ENCODE assay signal across 8 mouse cellular contexts in genomic region chrX:8095546-8095945, GRCm38 (mm10). TPM values are rescaled to one million over a fixed set of nuclear protein-coding genes. Genes with fewer than 3 reads are reported as not detected.
DNase-seq lines count a peak whose midpoint lies in the region; ATAC-seq and TF ChIP-seq lines count a peak whose summit lies in the region.

No protein-coding gene starts in this region.

- H3K27me3 ChIP-seq in heart, embryonic 11.5 days (ENCODE audit: control insufficient read depth, insufficient read depth, low read length): no peaks in the 10 kb centered on the region
- no peaks in the 10 kb centered on the region for H3K27me3 ChIP-seq in E14TG2a.4 (ENCODE audit: insufficient read depth, low read length)
- H3K27me3 ChIP-seq in forebrain, embryonic 16.5 days (replicated peaks; ENCODE audit: control insufficient read depth, insufficient read depth, low read length): no peaks in the 10 kb centered on the region
- H3K27me3 ChIP-seq in liver, embryonic 16.5 days (ENCODE audit: control insufficient read depth, insufficient read depth, low read depth, low read length): no peaks in the 10 kb centered on the region

- ATAC-seq in heart, embryonic 11.5 days (replicated peaks; ENCODE audit: insufficient number of reproducible peaks, low FRiP score, low TSS enrichment): no peak
- ATAC-seq in forebrain, embryonic 16.5 days: no peak
- no peak for ATAC-seq in liver, embryonic 16.5 days (ENCODE audit: low read depth)
- ATAC-seq in megakaryocyte progenitor cell, adult 5-6 weeks (replicated peaks; ENCODE audit: poor library complexity): no peak

- H3K27ac ChIP-seq in heart, embryonic 11.5 days (ENCODE audit: low read depth, low read length): no peak overlapping the region
- H3K27ac ChIP-seq in forebrain, embryonic 16.5 days (ENCODE audit: low read length): no peak overlapping the region
- no peak overlapping the region for H3K27ac ChIP-seq in liver, embryonic 16.5 days (ENCODE audit: low read length)

- H3K4me1 ChIP-seq in heart, embryonic 11.5 days (ENCODE audit: control insufficient read depth, insufficient read depth, low read length): no peaks in the 10 kb centered on the region
- H3K4me1 ChIP-seq in E14TG2a.4 (replicated peaks; ENCODE audit: low read depth, low read length): peaks cover 2% of the 10 kb centered on the region
- peaks cover 3% of the 10 kb centered on the region; the same call in 1 of the 2 replicates for H3K4me1 ChIP-seq in forebrain, embryonic 16.5 days (replicated peaks; ENCODE audit: control insufficient read depth, insufficient read depth, low read length)
- peaks cover 9% of the 10 kb centered on the region for H3K4me1 ChIP-seq in liver, embryonic 16.5 days (ENCODE audit: control insufficient read depth, low read depth, low read length)

- peak overlapping the region; percentile 33; the same call in 1 of the 2 replicates for H3K4me3 ChIP-seq in heart, embryonic 11.5 days (ENCODE audit: low read depth, low read length)
- peak overlapping the region; percentile 68 for H3K4me3 ChIP-seq in E14TG2a.4 (replicated peaks; ENCODE audit: low read length)
- no peak overlapping the region for H3K4me3 ChIP-seq in forebrain, embryonic 16.5 days (replicated peaks; ENCODE audit: low read length)
- H3K4me3 ChIP-seq in liver, embryonic 16.5 days (ENCODE audit: low read depth, low read length): peak overlapping the region; percentile 48

- WGBS in heart, embryonic 11.5 days (ENCODE audit: insufficient replicate concordance): 72% methylated on average over 10 of the region's 10 CpGs
- WGBS in forebrain, embryonic 16.5 days: 85% methylated on average over 10 of the region's 10 CpGs
- 57% methylated on average over 10 of the region's 10 CpGs for WGBS in liver, embryonic 16.5 days (ENCODE audit: insufficient replicate concordance)

- DNase-seq in heart, adult 9 months (ENCODE audit: low spot score in 2 of 2): no peak
- no peak for DNase-seq in thymus, postnatal 36 days
- no peak for DNase-seq in adrenal gland, postnatal 4 days (ENCODE audit: low spot score in 2 of 2)

- no peak overlapping the region for H3K9ac ChIP-seq in heart, embryonic 11.5 days (ENCODE audit: low read depth, low read length)
- H3K9ac ChIP-seq in forebrain, embryonic 16.5 days (replicated peaks; ENCODE audit: low read depth, low read length): no peak overlapping the region
- no peak overlapping the region for H3K9ac ChIP-seq in liver, embryonic 16.5 days (ENCODE audit: low read depth, low read length)

- TF ChIP-seq CTCF in E14TG2a.4 (conservative IDR thresholded peaks at IDR 0.05; ENCODE audit: low read length): no peak

- H3K36me3 ChIP-seq in heart, embryonic 11.5 days (ENCODE audit: control insufficient read depth, insufficient read depth, low read length): no peaks in the 10 kb centered on the region
- H3K36me3 ChIP-seq in E14TG2a.4 (ENCODE audit: insufficient read depth, low read length): no peaks in the 10 kb centered on the region
- no peaks in the 10 kb centered on the region for H3K36me3 ChIP-seq in forebrain, embryonic 16.5 days (ENCODE audit: control insufficient read depth, insufficient read depth)
- H3K36me3 ChIP-seq in liver, embryonic 16.5 days (ENCODE audit: control insufficient read depth, insufficient read depth): no peaks in the 10 kb centered on the region

- H3K9me3 ChIP-seq in heart, embryonic 11.5 days (replicated peaks; ENCODE audit: control insufficient read depth, low read length): no peaks in the 10 kb centered on the region
- no peaks in the 10 kb centered on the region for H3K9me3 ChIP-seq in E14TG2a.4 (ENCODE audit: low read length)
- no peaks in the 10 kb centered on the region for H3K9me3 ChIP-seq in forebrain, embryonic 16.5 days (ENCODE audit: control insufficient read depth, low read length)
- no peaks in the 10 kb centered on the region for H3K9me3 ChIP-seq in liver, embryonic 16.5 days (replicated peaks; ENCODE audit: control insufficient read depth, low read length)

- H3K4me2 ChIP-seq in heart, embryonic 11.5 days: peak overlapping the region; percentile 56
- H3K4me2 ChIP-seq in forebrain, embryonic 16.5 days (ENCODE audit: low read length): peak overlapping the region; percentile 44
- peak overlapping the region; percentile 55 for H3K4me2 ChIP-seq in liver, embryonic 16.5 days (ENCODE audit: low read depth, low read length)

RNA-seq across cellular contexts. Expression of gene Was, which starts 5.2 kb away (rescaled TPM):
- 0.39 and 0.43 TPM in 2 replicates for polyA plus RNA-seq in heart, embryonic 11.5 days (2014; fragmentation: Nextera tagmentation; extraction: Ambion mirVana)
- polyA plus RNA-seq in forebrain, embryonic 16.5 days (2015; fragmentation: Nextera tagmentation; extraction: Ambion mirVana): not detected in 2 replicates
- polyA plus RNA-seq in liver, embryonic 16.5 days (2015; fragmentation: Nextera tagmentation; extraction: Ambion mirVana): 1.6 and 1.7 TPM in 2 replicates
- 1 to 10 TPM; 3.1 to 3.3 TPM for total RNA-seq in adrenal gland, postnatal 4 days (2021)
- total RNA-seq in megakaryocyte progenitor cell, adult 5-6 weeks (2015): 73.0 and 75.7 TPM in 2 replicates
- 98.9 and 103 TPM in 2 replicates for total RNA-seq in megakaryocyte progenitor cell, adult 5-6 weeks (2017)

RNA-seq across cellular contexts. Expression of gene Suv39h1, which starts 21.0 kb away (rescaled TPM):
- 46.1 and 48.6 TPM in 2 replicates for polyA plus RNA-seq in heart, embryonic 11.5 days (2014; fragmentation: Nextera tagmentation; extraction: Ambion mirVana)
- 48.1 and 48.6 TPM in 2 replicates for polyA plus RNA-seq in forebrain, embryonic 16.5 days (2015; fragmentation: Nextera tagmentation; extraction: Ambion mirVana)
- 28.6 and 30.1 TPM in 2 replicates for polyA plus RNA-seq in liver, embryonic 16.5 days (2015; fragmentation: Nextera tagmentation; extraction: Ambion mirVana)
- 10 to 100 TPM; 28.9 to 30.0 TPM for total RNA-seq in adrenal gland, postnatal 4 days (2021)
- 53.5 and 64.6 TPM in 2 replicates for total RNA-seq in megakaryocyte progenitor cell, adult 5-6 weeks (2015)
- 79.2 and 81.6 TPM in 2 replicates for total RNA-seq in megakaryocyte progenitor cell, adult 5-6 weeks (2017)

RNA-seq across cellular contexts. Expression of gene Wdr13, which starts 37.1 kb away (rescaled TPM):
- polyA plus RNA-seq in heart, embryonic 11.5 days (2014; fragmentation: Nextera tagmentation; extraction: Ambion mirVana): 21.8 and 22.6 TPM in 2 replicates
- polyA plus RNA-seq in forebrain, embryonic 16.5 days (2015; fragmentation: Nextera tagmentation; extraction: Ambion mirVana): 58.0 and 68.5 TPM in 2 replicates
- polyA plus RNA-seq in liver, embryonic 16.5 days (2015; fragmentation: Nextera tagmentation; extraction: Ambion mirVana): 5.3 and 6.5 TPM in 2 replicates
- 10 to 100 TPM; 68.3 to 76.5 TPM for total RNA-seq in adrenal gland, postnatal 4 days (2021)
- total RNA-seq in megakaryocyte progenitor cell, adult 5-6 weeks (2015): 11.9 and 14.4 TPM in 2 replicates
- 16.3 and 25.5 TPM in 2 replicates for total RNA-seq in megakaryocyte progenitor cell, adult 5-6 weeks (2017)

RNA-seq across cellular contexts. Expression of gene Rbm3, which starts 50.1 kb away (rescaled TPM):
- 320 and 341 TPM in 2 replicates for polyA plus RNA-seq in heart, embryonic 11.5 days (2014; fragmentation: Nextera tagmentation; extraction: Ambion mirVana)
- polyA plus RNA-seq in forebrain, embryonic 16.5 days (2015; fragmentation: Nextera tagmentation; extraction: Ambion mirVana): 357 and 393 TPM in 2 replicates
- polyA plus RNA-seq in liver, embryonic 16.5 days (2015; fragmentation: Nextera tagmentation; extraction: Ambion mirVana): 217 and 231 TPM in 2 replicates
- 100 to 1,000 TPM; 391 to 494 TPM for total RNA-seq in adrenal gland, postnatal 4 days (2021)
- total RNA-seq in megakaryocyte progenitor cell, adult 5-6 weeks (2015): 1,002 and 1,150 TPM in 2 replicates
- 1,310 and 1,340 TPM in 2 replicates for total RNA-seq in megakaryocyte progenitor cell, adult 5-6 weeks (2017)
